ENCODE assay signal across 29 mouse cellular contexts in genomic region chr2:50220574-50220973, GRCm38 (mm10).
DNase-seq lines count a peak whose midpoint lies in the region; ATAC-seq and TF ChIP-seq lines count a peak whose summit lies in the region.
"Had no signal": no experiment of that assay in that cellular context is flagged by ENCODE, and none has a peak within 500 bp of the region (broad histone marks: within the 10 kb centered on the region; RNA-seq: fewer than 3 reads in every experiment).

No protein-coding gene starts in this region.

- H3K9ac ChIP-seq in embryonic facial prominence, embryonic 14.5 days (ENCODE audit: low read depth, low read length) = no peak overlapping the region
- no peak overlapping the region for H3K9ac ChIP-seq in kidney, embryonic 16.5 days (replicated peaks; ENCODE audit: low read length)
- no peak overlapping the region for H3K9ac ChIP-seq in midbrain, postnatal 0 days (replicated peaks; ENCODE audit: low read length, poor library complexity, severe bottlenecking)
- H3K9ac ChIP-seq in midbrain, embryonic 15.5 days = no peak overlapping the region
- H3K9ac ChIP-seq: heart, embryonic 13.5 days; hindbrain, embryonic 13.5 days; limb, embryonic 12.5 days; liver, postnatal 0 days; neural tube, embryonic 15.5 days had no signal

- no peak overlapping the region for H3K4me2 ChIP-seq in embryonic facial prominence, embryonic 14.5 days (ENCODE audit: low read depth, low read length)
- H3K4me2 ChIP-seq in kidney, embryonic 16.5 days (replicated peaks; ENCODE audit: low read depth, low read length) = no peak overlapping the region
- H3K4me2 ChIP-seq in midbrain, postnatal 0 days (ENCODE audit: low read depth, low read length, poor library complexity, severe bottlenecking) = no peak overlapping the region
- H3K4me2 ChIP-seq in midbrain, embryonic 15.5 days = no peak overlapping the region
- H3K4me2 ChIP-seq: heart, embryonic 13.5 days; hindbrain, embryonic 13.5 days; limb, embryonic 12.5 days; liver, embryonic 11.5 days; neural tube, embryonic 15.5 days had no signal

- H3K4me3 ChIP-seq in embryonic facial prominence, embryonic 14.5 days (ENCODE audit: low read depth, low read length) = no peak overlapping the region
- no peak overlapping the region for H3K4me3 ChIP-seq in embryonic facial prominence, embryonic 10.5 days
- H3K4me3 ChIP-seq in kidney, embryonic 16.5 days (ENCODE audit: low read length) = no peak overlapping the region
- no peak overlapping the region for H3K4me3 ChIP-seq in midbrain, postnatal 0 days (ENCODE audit: low read depth, low read length)
- H3K4me3 ChIP-seq in midbrain, embryonic 15.5 days = no peak overlapping the region
- H3K4me3 ChIP-seq: forebrain, embryonic 10.5 days; heart, embryonic 13.5 days; hindbrain, embryonic 13.5 days; layer of hippocampus, adult 2 months; limb, embryonic 12.5 days; neural tube, embryonic 15.5 days had no signal

- H3K27me3 ChIP-seq in embryonic facial prominence, embryonic 14.5 days (replicated peaks; ENCODE audit: control insufficient read depth, insufficient read depth, low read length) = no peaks in the 10 kb centered on the region
- no peaks in the 10 kb centered on the region for H3K27me3 ChIP-seq in embryonic facial prominence, embryonic 10.5 days (replicated peaks; ENCODE audit: low read depth, poor library complexity, severe bottlenecking)
- H3K27me3 ChIP-seq in kidney, embryonic 16.5 days (ENCODE audit: insufficient read depth, low read length) = no peaks in the 10 kb centered on the region
- H3K27me3 ChIP-seq in midbrain, postnatal 0 days (ENCODE audit: insufficient read depth, low read length) = no peaks in the 10 kb centered on the region
- H3K27me3 ChIP-seq in midbrain, embryonic 15.5 days (replicated peaks) = no peaks in the 10 kb centered on the region
- H3K27me3 ChIP-seq: CH12.LX; heart, embryonic 13.5 days; hindbrain, embryonic 13.5 days; limb, embryonic 12.5 days; neural tube, embryonic 15.5 days had no signal

- peak; percentile 26 for DNase-seq in embryonic facial prominence, embryonic 14.5 days (ENCODE audit: low spot score)
- no peak for DNase-seq in embryonic facial prominence, embryonic 10.5 days (ENCODE audit: low spot score)
- DNase-seq in kidney, adult 9 months = no peak
- DNase-seq in midbrain, postnatal 0 days (ENCODE audit: low spot score) = peak; percentile 47
- DNase-seq in retina, postnatal 7 days (ENCODE audit: low read depth, low spot score) = peak; percentile 16
- DNase-seq: adrenal gland, adult 2 months; B cell, adult 2 months; gastrocnemius, postnatal 10 days; heart, adult 11 months; heart, postnatal 14 days; kidney, adult 11 months; kidney, postnatal 14 days; liver, postnatal 0 days; right cerebral cortex, postnatal 14 days had no signal

- no peaks in the 10 kb centered on the region for H3K9me3 ChIP-seq in embryonic facial prominence, embryonic 14.5 days (ENCODE audit: control insufficient read depth, low read length)
- no peaks in the 10 kb centered on the region for H3K9me3 ChIP-seq in embryonic facial prominence, embryonic 10.5 days
- no peaks in the 10 kb centered on the region for H3K9me3 ChIP-seq in kidney, embryonic 16.5 days (ENCODE audit: low read length)
- no peaks in the 10 kb centered on the region for H3K9me3 ChIP-seq in midbrain, postnatal 0 days (ENCODE audit: low read length)
- no peaks in the 10 kb centered on the region for H3K9me3 ChIP-seq in midbrain, embryonic 15.5 days
- H3K9me3 ChIP-seq: forebrain, embryonic 10.5 days; G1E; heart, embryonic 13.5 days; hindbrain, embryonic 13.5 days; limb, embryonic 12.5 days; neural tube, embryonic 15.5 days had no signal

- no peaks in the 10 kb centered on the region for H3K4me1 ChIP-seq in embryonic facial prominence, embryonic 14.5 days (ENCODE audit: control insufficient read depth, insufficient read depth, low read length)
- H3K4me1 ChIP-seq in embryonic facial prominence, embryonic 10.5 days = no peaks in the 10 kb centered on the region
- H3K4me1 ChIP-seq in kidney, embryonic 16.5 days (ENCODE audit: insufficient read depth, low read length) = no peaks in the 10 kb centered on the region
- no peaks in the 10 kb centered on the region for H3K4me1 ChIP-seq in midbrain, postnatal 0 days (ENCODE audit: insufficient read depth, low read length)
- H3K4me1 ChIP-seq in midbrain, embryonic 15.5 days = no peaks in the 10 kb centered on the region
- H3K4me1 ChIP-seq: hindbrain, embryonic 13.5 days; limb, embryonic 12.5 days; neural tube, embryonic 15.5 days had no signal

- H3K36me3 ChIP-seq in embryonic facial prominence, embryonic 14.5 days (ENCODE audit: control insufficient read depth, insufficient read depth, low read length) = no peaks in the 10 kb centered on the region
- no peaks in the 10 kb centered on the region for H3K36me3 ChIP-seq in embryonic facial prominence, embryonic 10.5 days (replicated peaks)
- no peaks in the 10 kb centered on the region for H3K36me3 ChIP-seq in kidney, embryonic 16.5 days (ENCODE audit: insufficient read depth, low read length)
- no peaks in the 10 kb centered on the region for H3K36me3 ChIP-seq in midbrain, postnatal 0 days (ENCODE audit: insufficient read depth, low read length)
- no peaks in the 10 kb centered on the region for H3K36me3 ChIP-seq in midbrain, embryonic 15.5 days (replicated peaks)
- H3K36me3 ChIP-seq: forebrain, embryonic 10.5 days; G1E; heart, embryonic 13.5 days; hindbrain, embryonic 13.5 days; limb, embryonic 12.5 days; neural tube, embryonic 15.5 days had no signal

- 71% methylated on average over 7 of the region's 7 CpGs for WGBS in embryonic facial prominence, embryonic 14.5 days
- 76% methylated on average over 7 of the region's 7 CpGs for WGBS in embryonic facial prominence, embryonic 10.5 days
- WGBS in kidney, embryonic 16.5 days = 56% methylated on average over 7 of the region's 7 CpGs
- 30% methylated on average over 7 of the region's 7 CpGs for WGBS in midbrain, postnatal 0 days
- WGBS in midbrain, embryonic 15.5 days = 55% methylated on average over 7 of the region's 7 CpGs

- TF ChIP-seq CTCF in midbrain, postnatal 0 days (IDR thresholded peaks at IDR 0.05) = no peak

- no peak overlapping the region for H3K27ac ChIP-seq in embryonic facial prominence, embryonic 14.5 days (replicated peaks; ENCODE audit: low read depth, low read length)
- no peak overlapping the region for H3K27ac ChIP-seq in embryonic facial prominence, embryonic 10.5 days (replicated peaks)
- H3K27ac ChIP-seq in kidney, embryonic 16.5 days (ENCODE audit: low read length) = no peak overlapping the region
- no peak overlapping the region for H3K27ac ChIP-seq in midbrain, postnatal 0 days (ENCODE audit: low read depth, low read length)
- no peak overlapping the region for H3K27ac ChIP-seq in midbrain, embryonic 15.5 days
- H3K27ac ChIP-seq: forebrain, embryonic 10.5 days; heart, embryonic 13.5 days; hindbrain, embryonic 13.5 days; layer of hippocampus, adult 2 months; limb, embryonic 12.5 days; macrophage; neural tube, embryonic 15.5 days had no signal

- ATAC-seq in embryonic facial prominence, embryonic 14.5 days (ENCODE audit: low read depth) = no peak; the same call in 1 of the 2 replicates
- peak; percentile 51; the same call in 1 of the 2 replicates for ATAC-seq in kidney, embryonic 16.5 days (ENCODE audit: low FRiP score, low TSS enrichment)
- no peak for ATAC-seq in midbrain, postnatal 0 days (ENCODE audit: low FRiP score)
- no peak for ATAC-seq in midbrain, embryonic 15.5 days (replicated peaks)
- no peak for ATAC-seq in erythroid progenitor cell, adult 5-6 weeks (replicated peaks; ENCODE audit: low FRiP score, poor library complexity, severe bottlenecking)
- ATAC-seq: forebrain, embryonic 16.5 days; liver, postnatal 0 days; lung, postnatal 0 days had no signal

Comparison
In these comparisons a context has a peak if more than half of its experiments do, and no peak if none do; other contexts are left out.
1. DNase-seq: peak in embryonic facial prominence, embryonic 14.5 days (single experiment), midbrain, postnatal 0 days (single experiment) and retina, postnatal 7 days (single experiment); none in embryonic facial prominence, embryonic 10.5 days (single experiment) and kidney, adult 9 months (single experiment).